Mouse (Mus musculus): ENCODE measurements around the gene Col7a1. TPM values are rescaled to one million over a fixed set of nuclear protein-coding genes. Genes with fewer than 3 reads are reported as not detected.

Gene Col7a1
- polyA plus RNA-seq, 1 experiment from 2014 or later = 1.1 TPM

DNA sequence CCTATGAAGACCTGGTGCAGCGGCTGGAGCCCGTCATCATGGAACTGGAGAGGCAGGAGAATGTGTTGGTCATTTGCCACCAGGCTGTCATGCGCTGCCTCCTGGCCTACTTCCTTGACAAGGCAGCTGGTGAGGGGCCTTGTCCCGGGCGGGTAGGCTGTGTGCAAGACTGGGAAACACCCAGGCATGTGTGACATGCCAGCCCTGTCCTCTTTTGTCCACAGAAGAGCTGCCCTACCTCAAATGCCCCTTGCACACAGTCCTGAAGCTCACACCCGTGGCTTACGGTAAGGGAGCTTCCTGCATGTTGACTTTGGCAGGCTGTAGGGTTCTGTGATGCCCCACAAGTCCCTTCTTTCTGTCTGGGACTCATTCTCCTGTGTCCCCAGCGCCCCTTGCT is 74.1 kb downstream of the Col7a1 start:
- 81% methylated on average over 8 of the region's 8 CpGs for WGBS
- peaks cover 21% of the 10 kb centered on the region; the same call in 1 of the 2 replicates for H3K36me3 ChIP-seq (ENCODE audit: control insufficient read depth, insufficient read depth, low read length)

DNA sequence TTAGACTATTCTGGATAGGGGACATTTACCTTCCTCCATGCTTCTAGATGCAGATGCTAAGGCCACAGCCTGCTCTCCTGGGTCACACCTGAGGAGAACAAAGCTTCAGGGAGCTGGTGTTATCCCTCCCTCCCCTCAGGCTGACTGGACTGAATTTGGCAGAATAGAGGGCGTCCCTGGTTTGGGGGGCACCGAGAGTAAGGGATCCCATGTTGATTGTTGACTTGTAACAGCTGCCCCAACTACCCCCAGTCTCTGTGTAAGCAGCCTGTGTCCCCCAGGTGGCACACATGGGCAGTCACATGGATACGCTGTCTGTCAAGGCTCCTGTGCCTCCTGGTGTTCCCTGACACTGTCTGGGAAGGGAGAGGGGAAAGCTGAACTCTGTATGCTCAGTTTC is 75.0 kb downstream of the Col7a1 start:
- Histone ChIP-seq H3K36me3 (ENCODE audit: control insufficient read depth, insufficient read depth, low read length) (peaks cover 21% of the 10 kb centered on the region; the same call in 1 of the 2 replicates), H3K9ac (ENCODE audit: low read depth, low read length) (no peak overlapping the region), H3K27ac (ENCODE audit: low read length) (no peak overlapping the region), H3K4me1 (ENCODE audit: control insufficient read depth, insufficient read depth, low read length) (no peaks in the 10 kb centered on the region), H3K9me3 (replicated peaks; ENCODE audit: control insufficient read depth, low read length, poor library complexity, severe bottlenecking) (no peaks in the 10 kb centered on the region), H3K4me2 (ENCODE audit: low read length) (no peak overlapping the region), H3K4me3 (ENCODE audit: low read depth, low read length) (no peak overlapping the region), H3K27me3 (ENCODE audit: control insufficient read depth, insufficient read depth, low read depth, low read length) (no peaks in the 10 kb centered on the region)
- no peak for ATAC-seq
- 80% methylated on average over 3 of the region's 3 CpGs for WGBS

More for the DNA sequence above, 74.1 kb downstream of the Col7a1 start:
- Histone ChIP-seq H3K27ac (ENCODE audit: low read length) (no peak overlapping the region), H3K4me1 (ENCODE audit: control insufficient read depth, insufficient read depth, low read length) (no peaks in the 10 kb centered on the region), H3K9ac (ENCODE audit: low read depth, low read length) (no peak overlapping the region), H3K9me3 (replicated peaks; ENCODE audit: control insufficient read depth, low read length, poor library complexity, severe bottlenecking) (no peaks in the 10 kb centered on the region), H3K27me3 (ENCODE audit: control insufficient read depth, insufficient read depth, low read depth, low read length) (no peaks in the 10 kb centered on the region), H3K4me3 (ENCODE audit: low read depth, low read length) (no peak overlapping the region), H3K4me2 (ENCODE audit: low read length) (no peak overlapping the region)
- no peak for ATAC-seq

DNA sequence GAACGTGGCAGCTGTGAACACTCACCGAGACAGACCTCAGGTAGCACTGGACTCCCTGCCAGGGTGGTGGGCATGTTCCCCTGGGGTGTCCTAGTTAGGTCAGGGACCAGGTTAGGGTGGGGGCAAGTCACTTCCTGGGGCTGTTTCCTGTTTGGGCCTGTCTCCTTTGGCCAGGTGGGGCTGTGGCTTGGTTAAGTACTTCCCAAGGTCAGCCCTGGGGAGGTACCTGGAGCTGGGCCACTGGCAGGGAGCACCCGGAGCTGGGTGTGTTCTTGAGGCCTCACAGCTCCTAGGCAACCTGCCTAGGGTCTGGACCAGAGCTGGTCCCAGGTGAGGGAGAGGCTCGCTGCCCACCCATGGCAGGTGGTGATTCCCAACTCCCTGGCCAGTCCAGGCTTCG is 75.5 kb downstream of the Col7a1 start:
- ATAC-seq = no peak
- no peaks in the 10 kb centered on the region for H3K9me3 ChIP-seq (replicated peaks; ENCODE audit: control insufficient read depth, low read length, poor library complexity, severe bottlenecking)
- no peak overlapping the region for H3K4me3 ChIP-seq (ENCODE audit: low read depth, low read length)
- 78% methylated on average over 5 of the region's 5 CpGs for WGBS
- H3K9ac ChIP-seq (ENCODE audit: low read depth, low read length) = no peak overlapping the region
- peaks cover 21% of the 10 kb centered on the region; the same call in 1 of the 2 replicates for H3K36me3 ChIP-seq (ENCODE audit: control insufficient read depth, insufficient read depth, low read length)
- H3K27me3 ChIP-seq (ENCODE audit: control insufficient read depth, insufficient read depth, low read depth, low read length) = no peaks in the 10 kb centered on the region
- no peak overlapping the region for H3K27ac ChIP-seq (ENCODE audit: low read length)
- no peak overlapping the region for H3K4me2 ChIP-seq (ENCODE audit: low read length)
- no peaks in the 10 kb centered on the region for H3K4me1 ChIP-seq (ENCODE audit: control insufficient read depth, insufficient read depth, low read length)

DNA sequence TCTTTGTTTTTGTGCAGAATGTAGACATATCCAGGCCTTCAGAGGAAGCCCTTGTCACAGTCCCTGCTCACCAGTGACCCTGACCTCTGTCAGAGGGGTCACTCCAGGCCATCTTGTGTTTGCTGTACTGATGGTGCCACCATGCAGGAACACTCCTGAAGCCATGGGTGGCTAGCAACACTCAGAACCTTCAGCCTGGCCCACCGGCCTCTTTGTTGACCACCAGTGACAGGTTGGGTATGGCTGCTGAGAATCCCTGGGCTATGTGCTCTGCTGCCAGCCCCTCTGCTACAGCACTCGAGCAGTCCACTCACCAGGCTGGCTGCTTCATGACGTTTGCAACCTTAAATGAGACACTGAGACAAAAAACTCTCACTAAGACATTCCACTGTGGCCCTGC is 76.9 kb downstream of the Col7a1 start:
- WGBS = 70% methylated on average over 3 of the region's 3 CpGs

DNA sequence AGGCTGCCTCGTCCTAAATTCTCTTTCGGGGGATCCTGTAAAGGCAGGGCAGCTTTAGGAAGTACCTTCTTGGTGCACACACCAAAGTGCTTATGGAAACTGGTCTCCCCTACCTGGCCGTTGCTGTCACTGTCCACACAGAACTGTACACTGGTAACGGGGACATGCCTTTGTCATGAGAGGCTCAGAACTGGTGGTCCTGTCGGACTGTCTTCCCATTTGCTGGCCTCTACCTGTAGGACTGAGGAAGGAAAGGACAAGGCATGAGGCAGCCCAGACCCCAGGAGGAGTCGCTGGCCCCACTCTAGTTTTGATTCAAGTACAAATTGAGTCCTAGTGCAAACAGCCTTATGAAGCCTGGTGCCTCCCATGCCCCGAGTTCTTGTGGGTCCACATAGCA is 77.6 kb downstream of the Col7a1 start:
- no peak for ATAC-seq
- Histone ChIP-seq H3K4me2 (ENCODE audit: low read length) (no peak overlapping the region), H3K9ac (ENCODE audit: low read depth, low read length) (no peak overlapping the region), H3K36me3 (ENCODE audit: control insufficient read depth, insufficient read depth, low read length) (peaks cover 11% of the 10 kb centered on the region; the same call in 1 of the 2 replicates), H3K4me1 (ENCODE audit: control insufficient read depth, insufficient read depth, low read length) (no peaks in the 10 kb centered on the region), H3K27me3 (ENCODE audit: control insufficient read depth, insufficient read depth, low read depth, low read length) (no peaks in the 10 kb centered on the region), H3K27ac (ENCODE audit: low read length) (no peak overlapping the region), H3K4me3 (ENCODE audit: low read depth, low read length) (no peak overlapping the region), H3K9me3 (replicated peaks; ENCODE audit: control insufficient read depth, low read length, poor library complexity, severe bottlenecking) (no peaks in the 10 kb centered on the region)
- 92% methylated on average over 7 of the region's 7 CpGs for WGBS

More for the DNA sequence above, 76.9 kb downstream of the Col7a1 start:
- no peak for ATAC-seq
- no peak overlapping the region for H3K27ac ChIP-seq (ENCODE audit: low read length)
- no peaks in the 10 kb centered on the region for H3K27me3 ChIP-seq (ENCODE audit: control insufficient read depth, insufficient read depth, low read depth, low read length)
- peaks cover 13% of the 10 kb centered on the region; the same call in 1 of the 2 replicates for H3K36me3 ChIP-seq (ENCODE audit: control insufficient read depth, insufficient read depth, low read length)
- H3K4me2 ChIP-seq (ENCODE audit: low read length) = no peak overlapping the region
- no peaks in the 10 kb centered on the region for H3K9me3 ChIP-seq (replicated peaks; ENCODE audit: control insufficient read depth, low read length, poor library complexity, severe bottlenecking)
- H3K9ac ChIP-seq (ENCODE audit: low read depth, low read length) = no peak overlapping the region
- no peak overlapping the region for H3K4me3 ChIP-seq (ENCODE audit: low read depth, low read length)
- no peaks in the 10 kb centered on the region for H3K4me1 ChIP-seq (ENCODE audit: control insufficient read depth, insufficient read depth, low read length)

DNA sequence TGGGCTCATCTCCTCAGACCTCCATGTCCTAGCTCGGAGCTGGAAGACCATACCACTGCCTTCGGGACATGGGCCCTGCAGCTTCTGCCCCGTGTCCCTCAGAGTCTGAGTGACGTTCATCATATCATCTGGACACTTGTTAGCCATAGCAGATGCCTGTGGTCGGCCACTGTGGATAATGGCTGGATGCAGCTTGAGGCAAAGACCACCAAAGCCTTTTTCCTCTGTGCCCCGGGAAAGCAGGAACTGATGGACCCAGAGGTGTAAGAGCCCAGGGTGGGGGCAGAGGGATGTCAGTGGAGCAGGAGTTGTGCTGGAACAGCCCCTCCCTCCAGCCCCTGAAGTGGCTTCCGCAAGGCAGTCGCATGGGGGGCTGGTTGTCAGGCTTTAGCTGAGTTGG is 78.3 kb downstream of the Col7a1 start:
- Histone ChIP-seq H3K9me3 (replicated peaks; ENCODE audit: control insufficient read depth, low read length, poor library complexity, severe bottlenecking) (no peaks in the 10 kb centered on the region), H3K36me3 (ENCODE audit: control insufficient read depth, insufficient read depth, low read length) (peaks cover 11% of the 10 kb centered on the region; the same call in 1 of the 2 replicates), H3K4me2 (ENCODE audit: low read length) (no peak overlapping the region), H3K27me3 (ENCODE audit: control insufficient read depth, insufficient read depth, low read depth, low read length) (no peaks in the 10 kb centered on the region), H3K4me1 (ENCODE audit: control insufficient read depth, insufficient read depth, low read length) (no peaks in the 10 kb centered on the region), H3K27ac (ENCODE audit: low read length) (no peak overlapping the region), H3K9ac (ENCODE audit: low read depth, low read length) (no peak overlapping the region), H3K4me3 (ENCODE audit: low read depth, low read length) (no peak overlapping the region)
- ATAC-seq = no peak
- WGBS = 86% methylated on average over 8 of the region's 8 CpGs

DNA sequence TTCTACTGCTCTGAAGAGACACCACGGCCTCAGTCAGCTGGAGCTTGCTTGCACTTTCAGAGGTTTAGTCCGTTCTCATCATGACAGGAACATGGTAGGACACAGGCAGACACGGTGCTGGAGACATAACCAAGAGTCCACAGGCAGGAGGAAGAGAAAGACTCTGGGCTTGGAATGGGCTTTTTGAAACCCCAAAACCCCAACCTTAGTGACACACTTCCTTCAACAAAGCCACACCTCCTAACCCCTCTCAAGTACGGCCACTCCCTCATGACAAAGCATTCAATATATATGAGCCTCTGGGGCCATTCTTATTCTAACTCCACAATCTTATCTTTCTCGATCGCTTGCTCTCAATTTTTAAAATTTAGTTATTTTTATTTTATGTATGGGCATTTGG is 79.0 kb downstream of the Col7a1 start:
- Histone ChIP-seq H3K27ac (ENCODE audit: low read length) (no peak overlapping the region), H3K4me2 (ENCODE audit: low read length) (no peak overlapping the region), H3K4me1 (ENCODE audit: control insufficient read depth, insufficient read depth, low read length) (no peaks in the 10 kb centered on the region), H3K27me3 (ENCODE audit: control insufficient read depth, insufficient read depth, low read depth, low read length) (no peaks in the 10 kb centered on the region), H3K36me3 (ENCODE audit: control insufficient read depth, insufficient read depth, low read length) (peaks cover 9% of the 10 kb centered on the region; the same call in 1 of the 2 replicates), H3K4me3 (ENCODE audit: low read depth, low read length) (no peak overlapping the region), H3K9me3 (replicated peaks; ENCODE audit: control insufficient read depth, low read length, poor library complexity, severe bottlenecking) (no peaks in the 10 kb centered on the region), H3K9ac (ENCODE audit: low read depth, low read length) (no peak overlapping the region)
- 84% methylated on average over 6 of the region's 6 CpGs for WGBS
- ATAC-seq = no peak

MicroRNAs within 50 kb of the gene (microRNA counts, 519-probe panel; counts per million panel counts)
- 386 counts per million, percentile 18 among the panel's probes with 10 or more counts for microRNA mmu-miR-711

Small RNA genes within 50 kb of the gene (microRNA-seq; reads per million reads assigned to microRNA genes)
- gene Mir711 = not detected

Other genes starting within 250 kb of the Col7a1 start
- 199 and 222 TPM in 2 replicates for gene Ip6k2, start 169.8 kb upstream of the Col7a1 start, polyA plus RNA-seq (2015; fragmentation: Nextera tagmentation; extraction: Ambion mirVana)
- gene Nckipsd, start 145.2 kb upstream of the Col7a1 start, polyA plus RNA-seq (2015; fragmentation: Nextera tagmentation; extraction: Ambion mirVana) = 33.2 and 51.7 TPM in 2 replicates
- 12.7 and 16.4 TPM in 2 replicates for gene Celsr3, start 127.3 kb upstream of the Col7a1 start, polyA plus RNA-seq (2015; fragmentation: Nextera tagmentation; extraction: Ambion mirVana)
- gene Slc26a6, start 100.3 kb upstream of the Col7a1 start, polyA plus RNA-seq (2015; fragmentation: Nextera tagmentation; extraction: Ambion mirVana) = 17.5 and 19.0 TPM in 2 replicates
- not detected in 2 replicates for gene Tmem89, start 39.0 kb upstream of the Col7a1 start, polyA plus RNA-seq (2015; fragmentation: Nextera tagmentation; extraction: Ambion mirVana)
- 417 and 452 TPM in 2 replicates for gene Uqcrc1, start 17.0 kb upstream of the Col7a1 start, polyA plus RNA-seq (2015; fragmentation: Nextera tagmentation; extraction: Ambion mirVana)
- gene Ucn2, start 32.4 kb downstream of the Col7a1 start, polyA plus RNA-seq (2015; fragmentation: Nextera tagmentation; extraction: Ambion mirVana) = not detected in 2 replicates
- gene Pfkfb4, start 38.2 kb downstream of the Col7a1 start, polyA plus RNA-seq (2015; fragmentation: Nextera tagmentation; extraction: Ambion mirVana) = 31.5 and 31.9 TPM in 2 replicates
- 60.1 and 68.9 TPM in 2 replicates for gene Shisa5, start 85.0 kb downstream of the Col7a1 start, polyA plus RNA-seq (2015; fragmentation: Nextera tagmentation; extraction: Ambion mirVana)
- gene Trex1, start 106.1 kb downstream of the Col7a1 start, polyA plus RNA-seq (2015; fragmentation: Nextera tagmentation; extraction: Ambion mirVana) = 12.1 and 13.7 TPM in 2 replicates
- 31.5 and 34.1 TPM in 2 replicates for gene Atrip, start 120.5 kb downstream of the Col7a1 start, polyA plus RNA-seq (2015; fragmentation: Nextera tagmentation; extraction: Ambion mirVana)
- 12.5 and 13.1 TPM in 2 replicates for gene Ccdc51, start 128.9 kb downstream of the Col7a1 start, polyA plus RNA-seq (2015; fragmentation: Nextera tagmentation; extraction: Ambion mirVana)
- 674 and 688 TPM in 2 replicates for gene Tma7, start 129.0 kb downstream of the Col7a1 start, polyA plus RNA-seq (2015; fragmentation: Nextera tagmentation; extraction: Ambion mirVana)
- gene Plxnb1, start 141.8 kb downstream of the Col7a1 start, polyA plus RNA-seq (2015; fragmentation: Nextera tagmentation; extraction: Ambion mirVana) = 17.9 and 19.1 TPM in 2 replicates
- not detected in 2 replicates for gene Fbxw21, start 208.5 kb downstream of the Col7a1 start, polyA plus RNA-seq (2015; fragmentation: Nextera tagmentation; extraction: Ambion mirVana)
- gene Fbxw13, start 242.4 kb downstream of the Col7a1 start, polyA plus RNA-seq (2015; fragmentation: Nextera tagmentation; extraction: Ambion mirVana) = not detected in 2 replicates

Data from midbrain, embryonic 16.5 days (tissue).